Mouse (Mus musculus): ENCODE data around the gene Plcb1. TPM values are rescaled to one million over a fixed set of nuclear protein-coding genes. Genes with fewer than 3 reads are reported as not detected.

Plcb1 gene
- 1 to 10 TPM in 2 of 4 experiments, under 1 TPM in 2; 0.63 to 1.1 (median 0.90) TPM for total RNA-seq (2022)

DNA sequence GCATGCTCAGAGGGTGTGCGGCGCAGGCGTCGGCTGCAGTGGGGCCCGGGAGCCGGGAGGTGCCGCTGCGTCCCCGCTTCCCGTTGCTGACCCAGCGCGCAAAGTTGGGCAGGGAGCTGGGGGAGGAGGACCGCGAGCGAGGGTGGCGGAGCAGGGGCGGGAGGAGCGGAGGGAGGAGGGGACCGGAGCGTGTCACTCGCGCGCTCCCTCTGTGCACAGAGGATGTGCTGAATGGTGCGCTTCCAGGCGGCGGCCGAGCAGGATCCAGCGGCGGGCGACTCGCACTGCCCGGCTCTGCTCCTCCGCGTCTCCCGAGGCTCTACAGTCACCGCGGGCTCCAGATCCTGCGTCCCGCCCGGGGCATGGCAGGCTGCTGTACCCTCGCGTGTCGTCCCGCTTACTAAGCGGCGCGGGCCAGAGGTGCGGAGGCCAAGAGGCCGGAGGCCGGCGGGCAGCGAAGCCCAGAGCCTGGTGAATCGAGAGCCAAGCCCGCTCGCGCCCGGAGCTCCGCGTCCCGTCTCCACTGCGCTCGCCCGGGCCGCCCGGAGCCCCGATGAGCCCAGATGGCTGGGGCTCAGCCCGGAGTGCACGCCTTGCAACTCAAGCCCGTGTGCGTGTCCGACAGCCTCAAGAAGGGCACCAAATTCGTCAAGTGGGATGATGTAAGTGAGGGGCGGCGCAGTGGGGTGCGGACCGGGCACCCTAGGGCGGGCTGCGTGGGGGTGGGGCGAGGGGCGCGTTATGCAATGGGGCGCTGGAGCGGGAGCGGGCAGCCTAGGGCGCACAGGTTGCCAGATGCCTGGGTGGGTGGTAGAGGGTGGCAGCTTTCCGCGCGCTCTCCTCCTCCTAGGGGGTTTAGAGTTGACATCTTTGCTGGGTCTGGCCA is at the start of gene Plcb1:
Gene Plcb1, plus strand, starts transcription at position 98 of the 886 bp plus-strand sequence.
- DNase-seq (ENCODE audit: low spot score in 2 of 2) = peak; percentile 23 to 51

DNA sequence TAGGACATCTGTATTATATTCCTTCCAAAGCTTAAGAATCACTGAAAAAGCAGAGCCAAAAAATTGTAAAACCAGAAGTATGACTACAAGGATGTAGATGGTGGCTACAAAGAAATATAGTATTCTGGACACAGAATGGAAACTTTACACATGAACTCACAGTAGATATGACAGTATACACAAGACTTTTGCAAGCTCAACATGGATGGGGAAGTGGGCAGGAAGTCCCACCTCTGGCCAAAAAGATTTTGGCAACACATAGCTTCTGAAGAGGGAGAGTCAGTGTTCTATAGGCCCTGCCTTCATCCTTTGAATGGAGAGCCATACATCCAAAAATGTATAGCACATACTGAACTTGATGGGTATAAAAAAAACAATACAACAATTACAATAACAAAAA is 30.3 kb upstream of the Plcb1 start:
- no peak for DNase-seq (ENCODE audit: low spot score in 2 of 2)

DNA sequence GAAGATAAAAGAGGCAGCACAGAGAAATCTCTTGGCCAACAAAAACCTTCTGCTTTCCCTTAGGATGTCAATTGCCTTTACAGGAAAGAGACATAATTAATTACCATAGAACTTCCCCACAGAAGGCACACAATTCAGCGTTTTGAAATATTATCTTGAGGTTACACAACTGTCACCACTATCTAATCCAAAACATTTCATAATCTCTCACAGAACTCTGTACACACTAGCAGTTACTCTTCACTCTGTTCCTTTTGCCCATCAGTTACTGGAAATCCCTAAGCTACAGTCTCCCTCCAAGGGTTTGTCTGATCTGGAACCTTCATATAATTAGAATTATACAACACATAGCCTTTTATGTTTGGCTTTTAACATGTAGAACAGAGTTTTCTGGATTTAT is 29.8 kb upstream of the Plcb1 start:
- DNase-seq (ENCODE audit: low spot score in 2 of 2) = no peak

DNA sequence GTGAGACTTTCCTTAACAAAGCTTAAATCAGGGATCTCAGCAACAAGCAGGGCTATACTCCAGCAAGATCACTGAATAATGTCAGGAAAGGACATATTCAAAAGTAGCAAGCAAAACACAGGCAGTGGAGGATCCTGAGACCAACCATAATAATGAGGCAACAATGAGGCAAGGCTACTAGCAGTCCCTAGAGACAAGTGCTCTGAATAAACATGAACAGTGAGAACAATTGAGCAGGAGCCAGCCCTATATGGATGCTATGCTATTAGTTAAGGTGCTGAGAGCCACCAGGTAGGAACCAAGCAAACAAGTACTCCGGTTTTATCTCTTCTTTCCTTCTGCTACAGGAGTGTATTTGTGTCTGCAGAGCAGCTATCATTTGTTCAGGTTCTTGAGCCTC is 24.8 kb upstream of the Plcb1 start:
- DNase-seq (ENCODE audit: low spot score in 2 of 2) = no peak

DNA sequence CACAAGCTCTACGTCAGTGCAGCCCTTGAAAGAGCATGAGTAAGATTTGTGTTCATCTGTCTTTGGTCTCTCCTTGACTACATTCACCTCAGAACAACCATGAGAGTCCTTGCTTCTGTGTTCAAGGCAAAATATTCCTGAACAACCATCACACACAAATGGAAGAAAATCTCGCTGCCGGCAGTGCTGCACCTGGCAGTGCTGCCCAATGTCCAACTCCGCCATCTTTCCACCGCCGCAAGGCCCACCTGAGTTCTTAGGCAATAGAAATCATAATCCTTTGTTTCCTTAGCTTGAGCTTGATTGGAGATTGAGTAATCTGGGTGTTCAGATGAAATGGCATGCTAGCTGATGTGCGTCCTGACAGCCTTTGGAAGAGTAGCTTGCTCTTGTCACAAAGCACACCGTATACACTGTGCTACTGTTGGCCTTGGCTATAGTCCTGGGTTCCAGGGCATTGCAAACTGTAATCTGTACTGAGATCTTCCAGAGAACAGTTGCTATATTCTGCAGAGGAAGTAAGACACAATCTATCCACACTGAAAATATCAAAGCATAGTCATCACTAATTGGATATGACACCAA is 22.4 kb upstream of the Plcb1 start:
- no peak for DNase-seq (ENCODE audit: low spot score in 2 of 2)

DNA sequence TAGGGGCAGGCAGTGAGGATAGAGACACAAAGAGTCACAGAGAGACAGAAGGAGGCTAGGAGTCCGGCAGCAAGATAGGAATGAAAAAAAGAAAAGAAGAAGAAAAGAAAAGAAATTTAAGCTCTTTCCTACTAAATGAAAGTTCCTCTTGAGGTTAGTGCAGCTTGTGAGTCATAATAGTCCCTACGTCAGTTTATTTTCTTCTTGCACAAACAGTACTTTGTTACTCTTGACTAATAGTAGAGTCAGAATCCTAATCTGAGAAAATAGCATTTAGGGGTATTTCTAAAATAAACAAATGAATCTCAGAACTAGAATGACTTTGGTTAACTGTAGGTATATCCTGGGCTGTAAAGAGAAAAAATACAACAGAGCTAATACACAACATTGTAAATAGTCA is 21.4 kb upstream of the Plcb1 start:
- DNase-seq (ENCODE audit: low spot score in 2 of 2) = no peak

DNA sequence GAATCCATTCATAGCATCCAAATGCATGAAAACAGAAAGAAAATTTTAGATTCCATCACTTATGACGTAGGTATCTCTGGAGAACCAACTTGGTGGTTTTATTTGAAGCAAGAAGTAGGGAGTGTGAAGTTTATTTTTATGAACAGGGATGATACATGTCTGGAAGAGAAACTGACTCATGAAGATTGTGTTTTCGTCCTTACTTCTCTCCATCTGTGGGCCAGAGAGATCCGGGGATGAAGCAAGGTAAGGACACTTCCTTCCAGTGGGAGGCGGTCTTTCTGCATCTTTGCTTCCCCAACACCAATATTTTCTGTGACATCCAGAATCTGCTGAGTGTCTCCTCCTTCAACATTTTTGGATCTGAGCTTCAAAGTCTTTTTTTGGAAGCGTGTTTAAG is 6.0 kb upstream of the Plcb1 start:
- no peak for DNase-seq (ENCODE audit: low spot score in 2 of 2)

DNA sequence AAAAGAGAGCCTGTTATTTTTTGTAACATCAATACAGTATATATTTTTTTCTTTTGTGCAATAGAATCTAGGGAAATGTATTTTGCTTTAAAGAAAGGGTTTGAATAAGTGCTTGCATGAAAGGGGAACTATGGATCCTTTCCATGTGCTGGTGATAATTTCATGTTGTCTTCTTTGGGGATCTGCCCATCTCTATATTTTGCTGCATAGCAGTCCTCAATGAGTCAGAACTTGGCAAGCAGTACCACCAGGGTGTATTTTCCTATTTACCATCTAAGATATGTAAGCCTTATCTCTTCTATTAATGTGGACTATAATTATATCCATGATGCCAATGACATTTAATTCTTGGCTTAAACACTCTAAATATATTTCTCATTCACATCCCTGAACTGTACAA is 5.6 kb upstream of the Plcb1 start:
- no peak for DNase-seq (ENCODE audit: low spot score in 2 of 2)

DNA sequence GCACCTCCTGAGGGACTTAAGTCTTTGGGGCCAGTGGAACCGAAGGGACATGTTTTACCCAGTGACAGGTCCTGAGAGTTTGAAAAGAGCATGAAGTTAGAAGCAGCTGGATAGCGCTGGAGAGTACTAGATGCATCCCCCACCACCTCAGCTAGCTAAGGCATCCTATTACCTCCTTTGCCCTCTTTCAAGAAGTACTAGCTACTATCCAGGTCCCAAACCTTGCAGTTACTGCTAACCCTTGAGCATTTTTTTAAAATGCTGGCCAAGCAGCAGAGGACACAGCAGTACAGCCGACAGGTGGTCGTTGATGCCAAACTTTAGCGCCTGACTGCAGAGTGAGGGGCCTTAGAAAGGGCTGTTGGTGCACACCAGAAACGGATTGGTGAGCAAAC is 986 bp downstream of the Plcb1 start:
- DNase-seq (ENCODE audit: low spot score in 2 of 2) = no peak

DNA sequence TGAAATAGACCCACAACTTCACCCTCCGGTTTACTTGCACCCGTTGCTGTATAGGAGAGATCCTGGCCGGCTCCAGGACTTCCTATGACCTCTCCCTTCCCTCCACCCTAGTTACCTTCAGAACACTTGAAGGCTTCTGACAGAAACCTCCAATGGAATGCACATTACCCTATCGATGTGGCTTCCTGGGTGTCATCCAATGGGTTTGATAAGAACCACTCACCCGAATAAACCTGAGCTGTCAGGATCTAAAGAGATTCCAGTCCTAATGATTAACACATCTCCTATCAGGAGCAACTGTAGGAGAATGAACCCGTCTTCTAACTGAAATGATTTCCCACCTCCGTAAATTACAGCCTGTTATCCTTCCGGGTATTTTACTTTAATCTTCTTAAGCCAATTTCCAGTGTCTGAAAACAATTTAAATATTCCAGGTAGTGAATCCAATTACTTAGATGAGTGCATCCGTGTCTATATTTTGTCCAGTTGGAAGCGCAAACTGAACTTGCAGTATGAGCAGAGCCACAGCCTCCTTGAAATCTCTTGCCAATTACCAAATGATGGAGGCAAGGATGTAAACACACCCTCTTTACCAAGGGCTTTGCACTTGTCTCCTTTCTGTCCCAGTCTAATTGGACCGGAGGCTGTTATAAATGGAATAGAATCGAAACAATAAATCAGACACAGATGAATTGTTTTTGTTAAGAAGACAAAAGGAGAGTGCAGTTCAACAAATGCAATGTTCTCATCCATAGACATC is 1.6 kb downstream of the Plcb1 start:
- DNase-seq (ENCODE audit: low spot score in 2 of 2) = no peak

DNA sequence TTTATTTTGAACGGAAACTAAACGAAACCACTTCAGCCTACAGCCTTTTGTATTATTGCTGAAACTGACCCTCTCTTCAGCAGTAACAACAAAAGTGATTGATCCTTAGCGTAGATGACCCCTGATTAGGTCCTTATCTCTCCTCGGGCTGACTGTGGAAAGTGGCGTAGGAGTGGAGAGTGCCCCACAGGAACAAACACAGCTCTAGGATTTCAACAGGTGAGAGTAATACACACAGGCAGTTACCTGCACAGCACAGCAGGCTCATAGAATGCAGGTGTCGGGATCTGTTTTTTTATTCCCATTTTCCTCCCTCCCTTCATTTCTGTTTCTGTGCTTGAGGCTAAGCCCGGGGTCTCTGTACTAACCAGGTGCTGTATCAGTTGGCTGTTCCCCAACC is 7.1 kb downstream of the Plcb1 start:
- no peak for DNase-seq (ENCODE audit: low spot score in 2 of 2)

DNA sequence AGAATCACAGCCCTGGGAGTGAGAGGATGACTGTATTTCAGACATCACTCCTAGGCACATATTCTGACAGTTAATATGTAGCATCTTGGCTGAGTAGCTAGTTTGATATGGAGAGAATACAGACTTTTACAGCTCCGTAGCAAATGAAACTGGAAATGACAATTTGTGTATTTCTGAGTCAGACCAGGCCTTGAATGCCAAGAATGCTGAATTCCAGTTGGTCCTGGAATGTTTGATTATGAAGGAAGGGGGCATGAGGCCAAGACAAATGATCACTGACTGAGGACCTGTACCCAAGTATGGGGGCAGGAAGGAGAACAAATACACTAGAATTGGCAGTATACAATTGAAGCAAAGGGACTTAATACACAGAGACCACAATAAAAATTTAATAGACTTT is 14.4 kb downstream of the Plcb1 start:
- DNase-seq (ENCODE audit: low spot score in 2 of 2) = no peak

DNA sequence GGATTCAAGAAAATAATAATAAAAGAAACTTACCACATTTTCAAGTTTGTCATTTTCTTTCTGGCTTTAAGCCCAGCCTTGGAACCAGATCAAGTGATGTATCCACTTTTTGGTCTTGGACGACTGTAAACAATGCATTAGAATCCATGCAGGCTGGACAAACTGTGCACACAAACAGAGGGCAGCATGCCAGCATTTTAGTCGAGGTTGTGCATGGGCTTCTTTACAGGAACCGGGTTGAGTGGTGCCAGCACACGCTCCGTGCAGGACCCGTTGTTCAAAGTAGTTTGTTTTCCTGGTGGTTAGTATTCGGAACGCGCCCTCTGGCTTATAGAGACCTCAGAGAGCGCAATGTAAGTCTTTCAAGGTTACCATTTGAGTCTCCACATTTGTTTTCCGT is 30.5 kb downstream of the Plcb1 start:
- DNase-seq (ENCODE audit: low spot score in 2 of 2) = no peak

DNA sequence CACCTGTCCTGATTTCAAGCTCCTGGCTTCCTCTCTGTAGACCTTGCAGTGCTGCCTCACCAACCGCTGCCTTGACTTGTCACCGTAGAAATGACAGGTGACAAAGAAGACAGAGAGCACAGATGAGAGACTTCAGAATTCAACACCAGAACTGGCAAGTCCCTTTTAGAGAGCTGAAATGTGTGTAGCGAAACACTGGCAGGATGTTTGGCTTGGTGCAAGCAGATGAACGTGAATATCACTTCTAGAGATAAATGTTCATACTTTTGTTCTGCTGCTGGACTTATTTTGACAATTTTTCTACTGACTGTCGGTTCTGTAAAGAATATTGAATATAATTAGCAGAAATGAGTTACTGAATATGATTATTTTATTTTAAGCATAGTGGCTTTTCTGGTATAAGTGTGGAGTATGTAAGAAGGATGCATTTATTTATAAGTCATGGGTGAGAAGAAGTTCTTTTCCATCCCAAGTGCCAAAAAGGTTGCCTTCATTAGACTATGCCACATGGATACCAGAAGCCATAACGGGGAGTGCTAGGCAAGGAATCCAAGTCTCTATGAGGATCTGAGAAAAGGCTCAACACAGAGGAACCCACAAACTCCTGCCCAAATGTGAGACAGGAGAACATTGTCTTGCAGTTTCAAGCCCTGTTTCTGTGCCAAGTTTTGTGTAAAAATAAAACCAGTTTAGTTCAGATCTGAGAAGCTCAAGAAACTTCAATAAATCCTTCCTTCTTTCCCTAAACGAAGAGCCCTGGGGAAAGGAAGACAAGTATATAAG is 31.4 kb downstream of the Plcb1 start:
- no peak for DNase-seq (ENCODE audit: low spot score in 2 of 2)

DNA sequence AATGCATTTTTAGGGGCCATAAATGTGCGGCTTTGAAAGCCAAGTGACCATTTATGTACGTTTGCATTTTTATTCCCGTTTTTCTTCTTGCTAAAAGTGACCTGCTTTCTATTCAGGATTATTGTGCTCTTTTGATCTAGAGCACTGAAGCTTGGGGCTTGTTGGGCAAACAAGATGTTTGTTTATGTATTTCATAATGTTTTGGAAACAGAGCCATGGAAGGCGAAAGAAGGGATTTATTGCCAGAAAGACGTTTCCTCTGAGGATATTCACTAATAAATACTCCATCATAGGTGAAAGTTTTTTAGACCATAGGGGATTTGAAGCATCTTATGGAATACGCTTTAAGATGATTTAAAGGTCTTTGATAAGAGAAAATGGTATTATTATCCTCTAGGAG is 35.3 kb downstream of the Plcb1 start:
- no peak for DNase-seq (ENCODE audit: low spot score in 2 of 2)

DNA sequence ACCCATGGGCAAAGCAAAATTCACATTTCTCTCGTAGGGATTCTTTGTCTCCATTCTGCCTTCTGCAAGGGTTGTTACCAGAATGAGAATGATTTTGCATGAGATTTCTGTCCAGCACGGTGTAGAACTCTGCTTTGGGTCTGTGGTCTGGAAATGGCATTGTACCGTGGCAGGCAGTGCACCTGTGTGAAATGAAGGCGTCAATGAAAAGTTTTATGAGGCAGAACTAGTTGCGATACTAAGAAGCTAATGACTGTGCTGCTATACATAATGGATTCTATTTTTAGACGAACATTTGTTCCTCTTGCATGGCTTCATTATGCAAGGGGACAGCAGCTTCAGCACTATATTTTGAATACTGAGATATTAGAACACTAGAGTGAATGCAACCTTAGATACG is 39.8 kb downstream of the Plcb1 start:
- DNase-seq (ENCODE audit: low spot score in 2 of 2) = no peak

DNA sequence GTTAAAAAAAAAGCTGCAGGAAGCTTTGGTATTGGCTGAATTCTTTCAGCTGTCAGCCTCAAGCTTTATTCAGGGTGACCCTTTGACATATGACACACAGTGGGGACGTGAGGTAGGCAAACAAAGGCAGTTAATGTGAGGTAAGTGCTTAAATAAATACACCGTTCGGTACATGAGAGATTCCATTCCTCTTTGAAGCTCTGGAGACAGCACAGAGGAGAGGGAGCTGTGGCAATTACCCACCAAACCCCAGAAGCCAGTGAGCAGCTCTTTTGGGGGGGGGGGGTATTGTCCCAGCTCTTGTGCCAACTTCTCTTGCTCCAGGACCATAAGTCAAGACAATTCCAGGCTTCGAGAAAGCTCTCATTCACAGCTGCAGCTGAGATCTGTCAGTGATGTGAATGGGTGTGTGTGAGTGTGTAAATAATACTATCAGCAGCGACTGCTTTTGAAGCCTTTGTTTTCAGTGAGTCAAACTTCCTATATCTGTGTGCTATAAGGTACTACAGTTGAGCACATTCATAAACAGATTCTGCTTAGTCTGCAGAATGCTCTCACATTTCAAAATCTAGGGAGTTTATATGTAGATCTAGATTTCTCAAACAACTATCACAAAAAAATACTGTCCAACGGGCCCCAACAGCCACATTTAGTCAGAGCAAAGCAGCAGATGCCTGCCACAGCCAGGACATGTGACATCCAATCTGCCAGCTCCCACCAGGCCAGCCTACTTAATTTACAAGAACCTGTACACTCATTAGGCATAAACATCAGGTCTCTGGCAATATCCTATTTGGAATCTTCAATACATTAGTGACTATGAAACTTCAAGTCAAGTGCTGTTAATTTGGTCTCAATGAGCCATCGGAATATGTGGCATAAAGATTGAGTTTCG is 40.5 kb downstream of the Plcb1 start:
- no peak for DNase-seq (ENCODE audit: low spot score in 2 of 2)

DNA sequence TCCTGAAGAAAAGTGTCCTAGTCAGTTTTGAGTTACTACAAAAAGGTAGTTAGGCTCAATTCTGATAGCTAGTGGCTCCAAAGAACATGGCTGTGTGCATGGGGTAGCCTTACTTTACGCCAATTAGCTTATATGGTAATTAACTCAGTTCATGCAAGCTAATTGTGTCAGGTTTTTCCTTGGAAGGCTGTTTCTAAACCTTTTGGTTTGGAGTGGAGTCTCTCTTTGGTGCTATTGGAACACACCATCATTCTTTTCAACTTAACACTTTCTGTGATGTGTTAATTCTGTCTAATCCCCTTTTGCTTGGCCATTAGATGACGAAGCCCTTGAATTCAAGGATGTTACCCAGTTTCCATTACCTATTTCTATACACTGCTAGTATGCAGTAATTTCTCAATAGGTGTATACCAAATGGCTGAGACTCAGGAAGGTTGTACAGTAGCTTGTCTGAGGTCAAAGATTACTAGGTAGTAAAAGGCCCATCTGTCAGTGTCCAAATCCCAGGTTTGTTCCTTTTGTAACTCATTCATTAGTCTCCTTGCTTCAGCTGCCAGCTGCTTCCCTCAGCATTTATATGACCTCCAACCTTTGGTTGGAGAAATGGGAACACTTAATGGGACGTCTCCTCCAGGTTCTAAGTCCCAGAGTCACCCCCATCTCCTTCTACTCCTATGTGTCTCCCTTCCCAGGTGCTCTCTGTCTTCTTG is 42.1 kb downstream of the Plcb1 start:
- DNase-seq (ENCODE audit: low spot score in 2 of 2) = no peak

DNA sequence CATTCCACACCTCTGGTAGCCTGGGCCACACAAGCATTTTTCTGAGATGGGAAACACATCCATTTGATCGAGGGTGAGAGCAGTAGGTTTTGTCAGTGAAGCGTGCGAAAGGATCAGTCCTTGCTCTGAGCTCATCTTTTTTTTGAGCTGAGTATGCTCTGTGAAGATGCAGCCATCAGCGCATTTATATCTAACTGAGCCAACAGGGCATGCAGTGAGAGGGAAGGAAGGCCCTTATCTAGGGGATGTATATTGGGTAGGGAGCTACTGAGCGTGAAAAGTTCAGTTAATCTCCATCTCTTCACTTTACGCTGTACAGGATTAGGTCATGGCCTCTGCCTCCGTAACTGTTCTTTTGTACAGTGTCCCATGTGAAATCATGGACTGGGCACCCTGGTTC is 46.0 kb downstream of the Plcb1 start:
- no peak for DNase-seq (ENCODE audit: low spot score in 2 of 2)

DNA sequence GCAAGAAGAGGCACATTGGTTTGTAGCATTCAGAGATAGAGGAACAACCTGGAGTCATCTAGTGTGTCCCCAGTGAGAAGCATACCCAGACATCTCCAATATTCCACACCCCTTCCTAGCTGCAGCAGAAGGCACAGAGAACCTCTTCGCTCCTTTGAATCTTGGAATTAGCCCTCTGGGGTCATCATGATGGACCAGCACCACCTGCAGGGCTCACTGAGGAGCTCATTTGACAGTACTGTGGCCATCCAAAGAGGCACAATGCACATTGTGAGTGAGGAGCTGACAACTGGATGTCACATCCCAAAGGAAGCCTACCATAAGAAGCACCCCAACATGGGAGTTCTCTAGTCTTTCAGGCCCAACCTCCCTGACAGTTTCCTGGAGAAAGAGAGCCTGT is 50.2 kb downstream of the Plcb1 start:
- DNase-seq (ENCODE audit: low spot score in 2 of 2) = no peak

Measured in gastrocnemius, adult 8-10 months (tissue).